Mouse (Mus musculus) thymus, postnatal 0 days (tissue): ENCODE results near the gene Adsl. TPM values are rescaled to one million over a fixed set of nuclear protein-coding genes. Genes with fewer than 3 reads are reported as not detected.
A peak's percentile ranks its signal among the peaks of the same experiment; 100 is the strongest.

Source experiments
- DNase-seq: peaks from one replicate; pipeline ENCODE4 v3.0.0-alpha.2; 2015; ENCODE audit warnings: low spot score
- polyA plus RNA-seq: library from polyadenylated mRNA; unstranded; fragments of >200 nt; fragmentation: Nextera tagmentation; extraction: Ambion mirVana; gene quantifications from 2 replicates; pipeline ENCODE4 v1.2.1, GENCODE M21; 2015

Adsl gene
- polyA plus RNA-seq, 1 experiment from 2014 or later: 145 TPM

DNA sequence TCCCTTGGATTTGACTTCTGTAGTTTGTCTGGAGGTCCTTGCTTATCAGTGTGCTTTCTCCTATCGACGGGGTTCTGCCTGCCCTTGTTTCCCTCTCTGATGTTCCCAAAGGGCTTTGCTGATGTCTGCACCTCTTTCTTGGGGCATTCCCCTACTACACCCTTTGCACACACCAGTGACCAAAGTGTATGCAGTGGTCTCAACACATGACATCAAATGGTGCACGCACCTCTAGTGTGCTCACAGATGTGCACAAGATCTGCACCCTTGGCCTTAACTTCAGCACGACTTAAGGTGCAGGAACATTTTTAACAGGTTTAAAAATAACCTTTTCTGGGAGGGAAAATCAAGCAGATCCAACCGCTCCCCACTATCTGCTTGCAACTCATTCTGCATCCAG, 8.9 kb upstream of the Adsl start:
- DNase-seq: no peak

DNA sequence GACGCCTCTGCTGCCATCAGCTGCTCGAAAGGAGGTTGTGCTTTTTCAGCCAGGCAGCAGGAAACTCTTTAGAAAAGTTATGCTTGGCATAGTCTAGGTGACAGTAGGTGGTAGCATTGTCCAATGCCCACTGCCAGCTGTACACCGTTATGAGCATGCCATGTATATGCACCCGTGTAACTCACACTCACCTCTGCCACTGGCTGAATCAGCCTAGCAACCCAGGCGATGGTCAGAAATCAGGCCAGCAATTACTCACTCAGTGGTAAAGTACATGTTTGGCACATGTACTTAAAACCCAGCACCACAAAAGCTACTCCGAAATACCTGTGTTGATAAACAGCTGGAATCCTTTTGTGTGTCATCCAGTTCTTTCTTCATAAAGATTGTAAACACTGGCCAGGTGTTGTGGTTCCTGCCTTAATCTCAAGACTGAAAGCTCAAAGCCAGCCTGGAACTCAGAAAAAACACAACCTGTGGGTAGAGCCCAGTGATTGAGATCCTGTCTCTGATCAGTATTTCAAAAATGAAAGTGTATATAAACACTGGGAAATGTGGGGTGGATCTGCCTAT, 6.7 kb upstream of the Adsl start:
- peak; percentile 58 for DNase-seq

- peak; percentile 75 for DNase-seq
These were observed 2.4 kb upstream of the Adsl start for GRCm38 (mm10) chr15:80945851-80946250.

DNA sequence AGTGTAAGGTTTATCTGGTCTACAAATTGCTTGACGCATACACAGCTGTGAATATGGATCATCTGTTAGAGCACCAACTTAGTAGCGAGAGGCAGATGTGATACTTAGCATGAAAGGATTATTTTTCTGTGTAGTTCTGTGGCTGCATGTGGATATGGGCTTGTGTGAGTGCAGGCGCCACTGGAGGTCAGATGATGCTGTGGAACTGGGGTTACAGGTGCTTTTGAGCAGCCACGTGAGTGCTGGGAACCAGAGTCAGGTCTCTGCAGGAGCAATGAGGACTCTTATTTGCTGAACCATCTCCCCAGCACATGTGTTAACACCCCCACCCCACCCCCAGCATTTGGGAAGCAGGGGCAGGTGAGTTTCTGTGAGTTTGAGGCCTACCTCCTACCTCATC, 1.1 kb downstream of the Adsl start:
- DNase-seq: peak; percentile 14

DNA sequence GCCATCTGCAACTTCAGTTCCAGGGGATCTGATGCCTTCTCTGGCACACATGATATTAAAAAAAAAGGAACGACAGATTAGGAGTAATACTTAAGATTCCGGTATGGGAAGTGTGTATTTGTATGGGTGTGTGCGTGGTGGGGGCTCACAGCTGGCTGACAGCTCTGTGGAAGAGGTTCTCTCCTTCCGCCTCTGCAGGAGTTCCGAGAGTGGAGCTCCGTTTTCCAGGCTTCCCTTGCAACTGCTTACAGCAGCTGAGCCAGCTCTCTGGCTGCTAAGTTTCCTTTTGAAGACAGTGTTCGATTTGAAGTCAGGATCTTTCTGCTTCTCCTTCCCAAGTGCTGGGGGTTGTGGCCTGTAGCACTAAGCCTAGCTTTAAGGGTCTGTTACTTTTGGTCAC, 1.8 kb downstream of the Adsl start:
- DNase-seq: no peak

- DNase-seq: no peak
These were observed 5.7 kb downstream of the Adsl start for GRCm38 (mm10) chr15:80953971-80954370.

- no peak for DNase-seq
These were observed 6.6 kb downstream of the Adsl start for GRCm38 (mm10) chr15:80954861-80955260.

- no peak for DNase-seq
These were observed 7.6 kb downstream of the Adsl start for GRCm38 (mm10) chr15:80955836-80956438.

DNA sequence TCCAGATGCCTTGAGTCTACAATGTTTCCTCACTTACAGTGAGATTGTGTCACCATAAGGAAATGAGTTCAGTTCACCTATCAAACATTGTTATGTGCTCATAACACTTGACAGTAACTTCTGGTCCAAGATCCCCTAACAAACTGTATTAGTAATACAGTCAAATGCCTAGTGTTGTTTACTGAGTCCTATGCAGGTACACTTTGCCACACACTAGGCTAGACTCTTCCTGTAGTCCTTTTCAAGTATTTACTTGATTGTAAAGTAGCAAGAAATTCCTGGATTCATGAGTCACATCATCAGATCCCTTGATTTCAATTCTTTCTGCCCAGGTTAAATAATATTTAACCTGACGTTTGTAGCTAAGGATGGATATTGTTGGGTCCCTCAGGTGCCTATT, 21.1 kb downstream of the Adsl start:
- DNase-seq: no peak

GRCm38 (mm10) chr15:80974311-80974710, 26.0 kb downstream of the Adsl start:
- no peak for DNase-seq

GRCm38 (mm10) chr15:80975666-80976065, 27.4 kb downstream of the Adsl start:
- no peak for DNase-seq

GRCm38 (mm10) chr15:80977620-80978334, 29.5 kb downstream of the Adsl start, which contains the start of gene Sgsm3:
TSS of gene Sgsm3 (plus strand) at chr15:80977765.
- peak; percentile 86 for DNase-seq

- no peak for DNase-seq
These were observed 31.3 kb downstream of the Adsl start for GRCm38 (mm10) chr15:80979611-80980010.

DNA sequence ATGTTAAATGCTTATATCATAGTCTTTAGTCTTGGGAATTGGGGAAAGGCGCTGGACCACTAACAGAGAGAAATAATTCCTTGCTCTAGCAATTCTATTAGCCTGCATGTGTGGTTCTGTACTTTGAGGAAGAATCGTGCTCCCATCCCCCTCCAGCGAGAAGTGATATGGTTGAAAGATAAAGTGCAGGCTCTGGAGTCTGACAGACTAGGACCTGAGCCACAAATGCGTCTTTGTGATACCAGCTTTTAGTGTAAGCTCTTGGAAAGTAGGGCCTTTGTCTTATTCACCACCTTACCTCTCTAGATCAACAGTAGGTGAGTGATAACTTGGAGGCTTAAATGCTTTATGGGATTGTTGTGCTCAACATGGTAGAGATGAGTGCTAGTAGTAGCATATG, 32.9 kb downstream of the Adsl start:
- no peak for DNase-seq

- DNase-seq: no peak
These were observed 35.0 kb downstream of the Adsl start for GRCm38 (mm10) chr15:80983264-80983663.

DNA sequence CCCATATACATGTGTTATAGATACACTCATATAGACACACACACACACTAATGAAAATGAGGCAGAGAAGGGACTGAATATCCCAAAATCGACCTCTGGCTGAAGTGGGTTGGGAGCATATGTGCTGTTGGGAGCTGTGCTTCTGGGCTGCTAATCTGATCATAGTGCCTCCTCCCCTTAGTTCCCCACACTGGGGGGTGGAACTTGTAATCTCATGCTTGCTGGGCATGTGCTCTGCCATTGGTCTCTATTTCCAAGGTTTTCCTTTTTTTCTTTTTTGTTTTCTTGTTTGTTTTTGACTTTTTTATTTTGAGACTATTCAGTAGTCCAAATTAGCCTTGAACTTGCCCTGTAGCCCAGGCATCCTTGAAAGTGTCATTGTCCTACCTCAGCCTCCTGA, 40.0 kb downstream of the Adsl start:
- no peak for DNase-seq

GRCm38 (mm10) chr15:80989712-80990111, 41.4 kb downstream of the Adsl start:
- no peak for DNase-seq

GRCm38 (mm10) chr15:80994959-80995358, 46.7 kb downstream of the Adsl start:
- DNase-seq: no peak

DNA sequence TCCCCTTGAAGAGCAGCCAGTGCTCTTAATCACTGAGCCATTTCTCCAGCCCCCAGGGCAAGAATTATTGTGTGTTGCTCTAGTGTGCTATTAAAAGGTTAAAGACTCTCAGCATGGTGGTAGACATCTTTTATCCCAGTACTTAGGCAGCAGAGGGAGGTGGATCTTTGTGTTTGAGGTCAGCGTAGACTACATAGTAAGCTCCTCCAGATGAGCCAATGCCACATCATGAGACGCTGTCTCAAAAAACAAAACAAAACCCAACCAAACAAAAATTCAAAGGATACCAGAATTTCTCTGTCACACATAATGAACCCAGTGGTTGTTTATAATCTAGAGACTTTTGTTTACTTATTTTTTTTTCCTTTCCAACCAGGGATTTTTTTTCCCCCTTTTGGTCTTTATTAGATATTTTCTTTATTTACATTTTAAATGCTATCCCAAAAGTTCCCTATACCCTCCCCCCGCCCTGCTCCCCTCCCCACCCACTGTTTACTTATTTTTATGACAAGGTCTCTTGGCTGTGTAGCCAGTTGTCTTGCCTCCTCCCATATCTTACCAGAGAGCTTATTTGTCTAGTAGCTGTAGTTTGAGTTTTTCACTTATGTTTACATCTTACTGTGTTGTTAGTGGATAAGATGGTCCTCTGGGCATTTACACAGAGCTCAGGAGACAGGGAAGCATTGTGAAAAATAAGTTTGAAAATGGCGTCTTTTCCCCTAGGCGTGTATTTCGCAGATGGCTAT, 48.0 kb downstream of the Adsl start:
- DNase-seq: no peak

DNA sequence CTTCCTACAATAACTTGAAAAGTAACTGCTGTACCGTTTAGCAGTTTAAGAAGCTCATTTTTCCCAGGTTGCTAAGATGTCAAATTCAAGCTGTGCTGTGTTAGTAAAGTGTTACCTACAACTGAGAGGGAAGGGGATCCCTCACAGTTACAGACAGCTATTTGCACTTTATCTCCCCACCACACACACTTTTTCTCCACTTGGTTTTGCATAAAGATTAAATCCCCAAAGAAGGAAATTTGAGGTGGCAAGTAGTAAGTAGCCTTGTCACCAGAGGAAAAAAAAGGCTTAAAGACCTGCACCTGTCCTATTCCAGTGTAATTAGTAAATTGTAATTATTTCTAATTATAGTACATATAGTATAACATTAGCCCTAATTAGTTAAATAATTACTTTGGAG, 48.8 kb downstream of the Adsl start:
- DNase-seq: no peak

DNA sequence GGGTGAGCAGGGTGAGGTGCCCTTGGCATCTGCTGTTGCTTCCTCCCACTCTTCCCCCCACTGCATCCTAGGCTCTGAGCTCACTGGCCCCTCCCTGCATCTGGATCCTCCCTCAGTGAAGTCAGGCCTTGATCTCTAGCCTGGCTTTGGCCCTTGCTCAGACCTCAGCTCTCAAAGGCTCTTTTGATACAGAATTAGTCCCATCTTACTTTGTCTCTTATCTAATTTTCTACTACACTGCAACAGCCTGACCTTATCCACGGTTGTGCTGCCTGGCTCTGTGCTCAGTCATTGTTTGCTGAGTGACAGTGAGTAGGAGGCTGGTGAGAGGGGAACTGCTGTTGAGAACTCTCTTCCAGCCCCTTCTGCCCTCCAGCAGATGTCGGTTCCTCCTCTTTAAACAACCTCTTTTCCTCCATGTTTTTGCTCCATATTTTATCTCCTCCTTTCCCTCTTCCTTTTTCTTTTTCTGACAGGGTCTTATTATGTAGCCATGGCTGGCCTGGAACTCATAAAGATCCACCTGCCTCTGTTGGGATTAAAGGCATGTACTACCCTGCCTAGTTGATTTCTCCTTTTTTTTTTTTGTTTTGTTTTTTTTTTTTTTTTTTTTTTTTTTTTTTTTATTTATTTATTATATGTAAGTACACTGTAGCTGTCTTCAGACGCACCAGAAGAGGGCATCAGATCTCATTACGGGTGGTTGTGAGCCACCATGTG, 52.3 kb downstream of the Adsl start:
- no peak for DNase-seq
